Mouse (Mus musculus) spleen, adult 12 weeks (tissue): ENCODE measurements around the gene Uevld.
"Not testable (repeated sequence)": the region's sequence is repeated elsewhere in the genome, so short reads cannot be mapped to it uniquely, and the experiment has no call there.

Source experiments
- DNase-seq: peaks from one replicate; pipeline ENCODE4 v3.0.0; 2022; ENCODE audit warnings: low spot score

Gene Uevld

GRCm38 (mm10) chr7:46957831-46958691 lies at the start of gene Uevld:
Gene Uevld, minus strand, starts transcription at chr7:46958527.
- peak; percentile 83 for DNase-seq

GRCm38 (mm10) chr7:47007818-47008167 lies 49.5 kb upstream of the Uevld start:
- DNase-seq = no peak

- DNase-seq = peak; percentile 34
Observed at GRCm38 (mm10) chr7:47007109-47007780, 48.9 kb upstream of the Uevld start.

GRCm38 (mm10) chr7:47003411-47004115 lies 45.2 kb upstream of the Uevld start:
- DNase-seq = no peak

GRCm38 (mm10) chr7:47001900-47002275 lies 43.6 kb upstream of the Uevld start:
- DNase-seq = no peak

- no peak for DNase-seq
Observed at GRCm38 (mm10) chr7:47001125-47001899, 43.0 kb upstream of the Uevld start.

GRCm38 (mm10) chr7:47000644-47000983 lies 42.3 kb upstream of the Uevld start:
- no peak for DNase-seq

- DNase-seq = no peak
Observed at GRCm38 (mm10) chr7:46999983-47000643, 41.8 kb upstream of the Uevld start.

- no peak for DNase-seq
Observed at GRCm38 (mm10) chr7:46998942-46999341, 40.6 kb upstream of the Uevld start.

- DNase-seq = no peak
Observed at GRCm38 (mm10) chr7:46997644-46998395, 39.5 kb upstream of the Uevld start.

GRCm38 (mm10) chr7:46997008-46997407 lies 38.7 kb upstream of the Uevld start:
- no peak for DNase-seq

GRCm38 (mm10) chr7:46995558-46995957 lies 37.2 kb upstream of the Uevld start:
- no peak for DNase-seq

- DNase-seq = no peak
Observed at GRCm38 (mm10) chr7:46993079-46993478, 34.8 kb upstream of the Uevld start.

- not testable (repeated sequence) for DNase-seq
Observed at GRCm38 (mm10) chr7:46989387-46989786, 31.1 kb upstream of the Uevld start.

- no peak for DNase-seq
Observed at GRCm38 (mm10) chr7:46987073-46987472, 28.7 kb upstream of the Uevld start.

GRCm38 (mm10) chr7:46986646-46987045 lies 28.3 kb upstream of the Uevld start:
- no peak for DNase-seq

- DNase-seq = no peak
Observed at GRCm38 (mm10) chr7:46985718-46986505, 27.6 kb upstream of the Uevld start.

GRCm38 (mm10) chr7:46983280-46983679 lies 25.0 kb upstream of the Uevld start, which contains the start of gene Gm9999:
Gene Gm9999, plus strand, starts transcription at chr7:46983580.
- DNase-seq = no peak

- DNase-seq = no peak
Observed at GRCm38 (mm10) chr7:46975456-46975855, 17.1 kb upstream of the Uevld start.

- no peak for DNase-seq
Observed at GRCm38 (mm10) chr7:46974648-46975047, 16.3 kb upstream of the Uevld start.
